Comparison of ENCODE assay signal across 8 mouse cellular contexts in the genomic region with DNA sequence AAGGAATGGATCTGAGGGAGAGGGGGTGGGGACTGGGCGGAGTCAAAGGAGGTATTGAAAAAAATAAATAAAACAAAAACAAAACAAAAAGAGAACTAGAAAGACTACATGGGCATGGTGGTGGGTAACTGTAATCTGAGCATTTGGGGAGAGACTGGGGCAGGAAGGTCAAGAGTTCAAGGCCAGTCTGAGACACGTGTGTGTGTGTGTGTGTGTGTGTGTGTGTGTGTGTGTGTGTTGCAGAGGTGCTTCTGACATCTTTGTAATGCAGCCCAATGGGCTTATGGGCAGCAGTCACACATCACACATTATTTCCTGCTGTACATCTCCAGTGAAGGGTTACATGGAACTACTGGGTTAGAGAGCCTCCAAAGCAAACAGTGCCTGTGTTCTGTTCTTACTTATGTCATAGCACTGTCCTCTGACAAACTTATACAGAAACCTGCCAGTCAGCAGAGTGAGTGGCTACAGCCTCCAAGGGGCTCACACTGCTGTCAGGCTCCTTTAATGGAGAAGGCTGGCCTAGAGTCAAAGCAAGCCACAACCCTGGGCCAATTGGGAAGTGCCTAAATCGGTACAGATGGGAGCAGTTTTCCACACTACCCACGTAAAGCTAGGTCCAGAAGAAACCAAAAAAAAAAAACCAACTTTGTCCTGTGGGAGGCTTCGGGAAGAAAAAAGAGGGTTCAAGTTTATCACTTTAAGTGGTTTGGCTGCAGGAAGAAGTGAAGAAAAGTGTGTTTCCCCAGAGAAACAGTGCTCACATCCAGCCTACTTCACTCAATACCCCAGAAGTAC. TPM values are rescaled to one million over a fixed set of nuclear protein-coding genes. Genes with fewer than 3 reads are reported as not detected.
DNase-seq lines count a peak whose midpoint lies in the region; ATAC-seq and TF ChIP-seq lines count a peak whose summit lies in the region.

No protein-coding gene starts in this region.

- peak overlapping the region; percentile 91 for H3K27ac ChIP-seq in thymus, adult 2 months (ENCODE audit: control insufficient read depth, insufficient read depth, low read length)
- H3K27ac ChIP-seq in forebrain, embryonic 11.5 days (ENCODE audit: low read depth, low read length), result no peak overlapping the region; the same call in 1 of the 2 replicates
- H3K27ac ChIP-seq in neural tube, embryonic 14.5 days (ENCODE audit: low read depth, low read length), result peak overlapping the region; percentile 40; the same call in 1 of the 2 replicates

- intact Hi-C loops in heart, postnatal 10 days (cut with DNase I), result no loop called here

- H3K9ac ChIP-seq in forebrain, embryonic 11.5 days (ENCODE audit: low read length), result 0 out of 2 replicates have a peak overlapping the region, but pooled peaks have one; percentile 2
- no peak overlapping the region for H3K9ac ChIP-seq in neural tube, embryonic 14.5 days (replicated peaks; ENCODE audit: low read depth, low read length)

- 27% methylated on average over 5 of the region's 5 CpGs for WGBS in thymus, adult 2 months
- WGBS in forebrain, embryonic 11.5 days, result 62% methylated on average over 5 of the region's 5 CpGs
- WGBS in neural tube, embryonic 14.5 days, result 45% methylated on average over 5 of the region's 5 CpGs

- no peak overlapping the region for H3K4me3 ChIP-seq in thymus, adult 2 months (ENCODE audit: control insufficient read depth, insufficient read depth, low read length)
- H3K4me3 ChIP-seq in forebrain, embryonic 11.5 days (ENCODE audit: low read depth, low read length), result no peak overlapping the region
- no peak overlapping the region for H3K4me3 ChIP-seq in neural tube, embryonic 14.5 days (ENCODE audit: low read depth, low read length)

- TF ChIP-seq CTCF in thymus, adult 2 months (IDR thresholded peaks at IDR 0.05; ENCODE audit: borderline replicate concordance, control insufficient read depth, extremely low read depth, insufficient read depth, low read length, poor library complexity), result no peak

- TF ChIP-seq POLR2A in thymus, adult 2 months (IDR thresholded peaks at IDR 0.05; ENCODE audit: control insufficient read depth, extremely low read depth, insufficient read depth, low read length, poor library complexity), result no peak

- H3K4me2 ChIP-seq in forebrain, embryonic 11.5 days (ENCODE audit: low read depth, low read length, severe bottlenecking), result no peak overlapping the region
- no peak overlapping the region for H3K4me2 ChIP-seq in neural tube, embryonic 14.5 days (ENCODE audit: low read depth, low read length)

- ATAC-seq in forebrain, embryonic 11.5 days (replicated peaks; ENCODE audit: low FRiP score), result no peak
- no peak for ATAC-seq in neural tube, embryonic 14.5 days (ENCODE audit: low read depth)

- H3K4me1 ChIP-seq in thymus, adult 2 months (replicated peaks; ENCODE audit: control insufficient read depth, insufficient read depth, low read length), result peaks cover 50% of the 10 kb centered on the region
- H3K4me1 ChIP-seq in forebrain, embryonic 11.5 days (replicated peaks; ENCODE audit: control insufficient read depth, insufficient read depth, low read length), result peaks cover 7% of the 10 kb centered on the region; the same call in 1 of the 2 replicates
- 0 out of 2 replicates have a peak, but pooled peaks cover 6% of the 10 kb centered on the region for H3K4me1 ChIP-seq in neural tube, embryonic 14.5 days (ENCODE audit: control insufficient read depth, insufficient read depth, low read length)

- H3K36me3 ChIP-seq in thymus, adult 2 months (ENCODE audit: control insufficient read depth, insufficient read depth, low read length), result no peaks in the 10 kb centered on the region
- no peaks in the 10 kb centered on the region; the same call in 1 of the 2 replicates for H3K36me3 ChIP-seq in forebrain, embryonic 11.5 days (ENCODE audit: control insufficient read depth, insufficient read depth, low read length)
- H3K36me3 ChIP-seq in neural tube, embryonic 14.5 days (ENCODE audit: control insufficient read depth, insufficient read depth, low read length), result peaks cover 4% of the 10 kb centered on the region; the same call in 1 of the 2 replicates

- H3K27me3 ChIP-seq in thymus, adult 2 months (ENCODE audit: control insufficient read depth, insufficient read depth, low read length), result no peaks in the 10 kb centered on the region
- H3K27me3 ChIP-seq in forebrain, embryonic 11.5 days (ENCODE audit: control insufficient read depth, insufficient read depth, low read length), result no peaks in the 10 kb centered on the region
- no peaks in the 10 kb centered on the region for H3K27me3 ChIP-seq in neural tube, embryonic 14.5 days (ENCODE audit: control insufficient read depth, insufficient read depth, low read length)

- DNase-seq in heart, postnatal 10 days, result peak; percentile 42 to 59
- DNase-seq in heart, postnatal 4 days, result no peak
- no peak for DNase-seq in thymus, adult 2 months
- DNase-seq in thymus, adult 18-20 months, result no peak
- DNase-seq in forebrain, embryonic 11.5 days (ENCODE audit: low spot score), result no peak
- no peak for DNase-seq in Muller cell, postnatal 12 days (ENCODE audit: inconsistent ontology term)
- DNase-seq in adrenal gland, adult 8-10 months, result no peak

- no peaks in the 10 kb centered on the region for H3K9me3 ChIP-seq in forebrain, embryonic 11.5 days (ENCODE audit: control insufficient read depth, low read length)
- no peaks in the 10 kb centered on the region for H3K9me3 ChIP-seq in neural tube, embryonic 14.5 days (ENCODE audit: control insufficient read depth, low read length)

RNA-seq across cellular contexts. Expression of a gene that starts 25.6 kb away (rescaled TPM):
- total RNA-seq in heart, postnatal 10 days (2021), result 10 to 100 TPM; 40.2 to 42.6 TPM
- total RNA-seq in heart, postnatal 4 days (2021), result 10 to 100 TPM; 35.8 to 50.8 TPM
- 466 and 519 TPM in 2 replicates for polyA plus RNA-seq in thymus, adult 2 months (2012; rRNA removed)
- 63.9 and 68.7 TPM in 2 replicates for polyA plus RNA-seq in forebrain, embryonic 11.5 days (2014; fragmentation: Nextera tagmentation; extraction: Ambion mirVana)
- 38.5 and 41.3 TPM in 2 replicates for polyA plus RNA-seq in neural tube, embryonic 14.5 days (2014; fragmentation: Nextera tagmentation; extraction: Ambion mirVana)
- 100 to 1,000 TPM; 165 to 367 (median 213) TPM for total RNA-seq in adrenal gland, adult 8-10 months (2022)

Comparison
In these comparisons a context has a peak if more than half of its experiments do, and no peak if none do; other contexts are left out.
1. DNase-seq: peak in heart, postnatal 10 days (2 of 2); none in heart, postnatal 4 days (single experiment), thymus, adult 2 months (single experiment), thymus, adult 18-20 months (0 of 2), forebrain, embryonic 11.5 days (single experiment), Muller cell, postnatal 12 days (single experiment) and adrenal gland, adult 8-10 months (single experiment).